Mouse (Mus musculus): ENCODE results near the gene Apobr.

- TF ChIP-seq CTCF (IDR thresholded peaks at IDR 0.05; ENCODE audit: control insufficient read depth, insufficient read depth, insufficient replicate concordance, low read depth, low read length) (no peak), POLR2A (IDR thresholded peaks at IDR 0.05; ENCODE audit: control insufficient read depth, low read depth, low read length) (no peak)
Measured at GRCm38 (mm10) chr7:126594862-126595561, 10.3 kb downstream of the Apobr start, which contains the start of gene Il27.
